Mouse (Mus musculus) left cerebral cortex, postnatal 36 days (tissue): ENCODE measurements around the gene Cplane1. TPM values are rescaled to one million over a fixed set of nuclear protein-coding genes. Genes with fewer than 3 reads are reported as not detected.

Experiments used
- DNase-seq, 2 experiments: peaks; one replicate each; pipeline ENCODE4 v3.0.0; 2021 to 2022; ENCODE audit warnings: low spot score in 2 of 2, mixed read lengths in 1 of 2
- intact Hi-C: fragments of 180-260 bp; cut with DNase I; formaldehyde crosslinking; loops from one replicate; pipeline ENCODE4 v1.15.1; 2025
- total RNA-seq, 2 experiments: library from RNA; stranded (reverse); gene quantifications; 2 replicates each; pipeline ENCODE4 v1.2.3; 2021

Cplane1 gene
- total RNA-seq, 2 experiments from 2014 or later: 23.4 to 41.2 TPM

GRCm38 (mm10) chr15:8282155-8282554 is 113.2 kb downstream of the Cplane1 start:
- intact Hi-C loops: no loop called here
- DNase-seq: no peak

GRCm38 (mm10) chr15:8291251-8291650 is 122.3 kb downstream of the Cplane1 start:
- intact Hi-C loops: no loop called here
- DNase-seq: no peak

GRCm38 (mm10) chr15:8294150-8294549 is 125.2 kb downstream of the Cplane1 start:
- intact Hi-C loops: no loop called here

GRCm38 (mm10) chr15:8302944-8303343 is 134.0 kb downstream of the Cplane1 start:
- intact Hi-C loops: no loop called here
- no peak for DNase-seq

More at GRCm38 (mm10) chr15:8294150-8294549, 125.2 kb downstream of the Cplane1 start:
- DNase-seq: no peak

GRCm38 (mm10) chr15:8305474-8305873 is 136.6 kb downstream of the Cplane1 start:
- intact Hi-C loops: no loop called here
- DNase-seq: no peak

GRCm38 (mm10) chr15:8317381-8317780 is 148.5 kb downstream of the Cplane1 start:
- peak in 1 of 2 experiments; percentile 32 for DNase-seq
- intact Hi-C loops: loop anchor here (10.0 kb wide), 1 partner anchor 193 kb away; no protein-coding TSS in a partner anchor

- no peak for DNase-seq
- intact Hi-C loops: loop anchor here (10.0 kb wide), 1 partner anchor 194 kb away; no protein-coding TSS in a partner anchor
Observed at GRCm38 (mm10) chr15:8319191-8319590, 150.3 kb downstream of the Cplane1 start.

Other genes with a start within 250 kb of the Cplane1 start
- 10 to 100 TPM; 31.5 to 36.0 TPM for gene Wdr70, start 69.9 kb upstream of the Cplane1 start, total RNA-seq
- 10 to 100 TPM; 15.5 to 22.8 TPM for gene Nup155, start 59.8 kb upstream of the Cplane1 start, total RNA-seq